Mouse (Mus musculus) cerebellum, adult 2 months (tissue): Measurements from ENCODE around the gene Mbnl1.

ENCODE experiments used
- CTCF ChIP-seq: fragments of 200-500 bp; IDR thresholded peaks from 2 replicates; pipeline ENCODE4 v1.5.1; 2011; ENCODE audit warnings: low read depth, mild to moderate bottlenecking, control low read depth, low read length, moderate library complexity, borderline replicate concordance; ENCODE audit not compliant: insufficient read depth
- POLR2A ChIP-seq: fragments of 200-500 bp; IDR thresholded peaks from 2 replicates; pipeline ENCODE4 v1.6.1; 2011; ENCODE audit warnings: low read length, control low read depth, borderline replicate concordance; ENCODE audit not compliant: insufficient read depth

- TF ChIP-seq CTCF, result no peak
- TF ChIP-seq POLR2A, result no peak
Measured at GRCm38 (mm10) chr3:60568801-60569568, 96.4 kb downstream of the Mbnl1 start.
